Mouse (Mus musculus) thymus, adult 18-20 months (tissue): ENCODE measurements around the gene Adamtsl2.

Experiments used
- DNase-seq, 2 experiments: peaks; one replicate each; pipeline ENCODE4 v3.0.0; 2022; ENCODE audit warnings: mixed read lengths in 2 of 2

Adamtsl2 gene

DNA sequence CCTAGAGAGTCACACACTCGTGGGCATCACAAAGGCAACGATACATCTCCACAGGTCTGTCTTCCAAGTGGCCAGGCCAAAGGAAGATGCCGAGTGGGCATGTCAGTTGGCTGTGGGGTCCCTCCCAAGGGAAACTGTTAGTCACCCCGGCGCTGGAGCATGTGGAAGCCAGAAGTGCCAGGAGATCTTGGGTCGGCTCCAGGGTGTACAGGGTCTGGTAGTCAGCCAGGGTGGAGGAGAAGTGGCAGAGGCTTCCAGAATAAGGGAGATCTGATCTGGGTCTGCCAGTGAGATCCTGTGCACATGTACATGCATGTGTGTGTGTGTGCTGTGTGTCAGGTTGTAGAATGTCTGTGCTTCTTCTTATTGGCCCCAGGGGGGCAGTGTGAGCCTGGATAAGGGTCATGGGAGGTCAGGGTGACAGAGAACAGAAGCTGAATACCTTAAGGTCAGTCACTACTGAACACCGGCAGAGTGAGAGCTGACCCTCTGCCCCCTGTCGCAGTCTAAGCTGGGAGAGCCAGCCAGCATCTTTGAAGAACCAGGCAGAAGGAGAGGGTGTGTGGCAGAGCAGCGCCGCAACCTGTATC lies 1.4 kb upstream of the Adamtsl2 start:
- peak in 1 of 2 experiments; percentile 29 for DNase-seq

DNA sequence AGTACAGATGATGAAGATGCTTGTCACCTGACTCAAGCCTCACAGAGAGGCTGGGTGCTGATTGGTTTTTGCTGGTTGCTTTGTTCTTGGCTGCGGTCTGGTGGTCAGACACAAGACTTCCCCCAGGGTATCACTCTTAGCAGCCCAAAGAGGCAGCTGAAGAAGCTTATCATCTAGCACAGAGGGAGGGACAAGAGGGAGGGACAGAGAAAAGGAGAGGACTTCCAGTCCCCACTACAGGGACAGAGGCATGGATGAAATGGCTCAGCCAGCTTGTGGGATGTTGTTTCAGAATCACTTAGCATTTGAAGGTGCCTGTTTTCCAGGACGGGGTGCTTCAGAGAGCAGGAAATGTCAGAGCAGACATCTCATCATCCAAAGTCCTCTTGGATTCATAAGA lies 867 bp upstream of the Adamtsl2 start:
- no peak for DNase-seq

DNA sequence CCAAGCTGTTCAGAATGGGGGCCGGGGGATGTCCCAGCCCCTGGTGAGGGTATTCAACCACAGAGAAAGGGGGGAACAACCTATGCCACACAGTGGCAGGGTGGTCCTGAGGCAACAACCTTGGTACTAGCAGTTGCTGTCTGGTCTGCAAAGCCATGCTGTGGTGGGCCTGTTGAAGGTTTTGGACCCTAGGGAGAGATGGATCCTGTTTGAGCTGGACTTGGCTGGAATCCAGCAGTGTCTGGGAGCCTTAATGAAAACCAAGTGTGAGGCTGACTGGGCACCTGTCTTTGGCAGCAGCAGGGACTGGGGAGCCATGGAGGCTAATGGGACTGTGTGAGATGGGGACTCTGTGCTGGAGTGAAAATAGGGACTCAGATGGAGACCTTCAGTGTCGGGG lies 470 bp downstream of the Adamtsl2 start:
- DNase-seq, result no peak

DNA sequence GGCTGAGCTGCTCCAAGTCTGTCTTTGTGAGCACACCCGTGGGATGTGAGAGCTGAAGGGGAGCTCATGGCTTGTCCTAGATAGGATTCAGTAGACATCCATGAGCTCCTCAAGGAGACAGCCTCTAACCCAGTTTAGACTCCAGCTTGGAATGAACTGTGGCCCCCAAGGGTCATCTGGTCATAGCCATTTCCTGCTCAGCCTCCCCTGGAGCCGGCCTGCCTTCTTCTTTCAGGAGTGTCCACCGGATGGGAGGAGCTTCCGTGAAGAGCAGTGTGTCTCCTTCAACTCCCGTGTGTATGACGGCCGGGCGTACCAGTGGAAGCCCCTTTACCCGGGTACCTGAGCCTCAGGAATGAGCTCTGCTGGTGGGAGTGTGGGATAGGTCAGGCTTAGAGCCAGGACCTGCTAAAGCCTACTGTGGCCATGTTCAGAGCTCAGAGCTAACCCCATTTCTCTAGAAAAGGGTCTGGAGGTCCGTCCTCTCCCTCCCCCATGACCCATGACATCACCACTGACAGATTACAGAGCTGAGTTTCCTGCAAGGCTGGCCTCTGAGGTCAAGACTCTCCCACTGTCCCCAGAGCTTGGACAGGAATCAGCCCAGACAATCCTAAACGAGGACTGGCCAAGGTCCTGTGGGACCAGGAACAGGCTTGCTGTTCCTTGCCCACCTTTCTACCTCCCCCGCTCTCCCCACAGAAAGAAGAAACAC lies 4.7 kb downstream of the Adamtsl2 start:
- DNase-seq, result no peak

DNA sequence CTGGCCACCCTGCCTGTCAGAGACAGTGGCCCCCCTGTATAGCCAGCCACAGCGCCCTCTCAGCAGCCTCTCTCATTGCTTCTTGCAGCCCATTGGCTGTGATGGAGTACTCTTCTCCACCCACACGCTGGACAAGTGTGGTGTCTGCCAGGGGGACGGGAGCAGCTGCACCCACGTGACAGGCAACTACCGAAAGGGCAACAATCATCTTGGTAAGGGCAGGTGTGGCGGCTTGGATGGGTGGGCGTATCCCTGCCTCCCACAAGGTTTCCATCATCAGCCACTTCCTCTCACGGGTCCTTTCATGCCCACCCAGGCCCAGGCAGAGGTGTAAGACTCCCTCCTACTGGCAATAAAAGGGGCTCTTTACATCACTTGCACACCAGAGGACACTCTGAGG lies 5.8 kb downstream of the Adamtsl2 start:
- DNase-seq, result peak; percentile 44 to 69

DNA sequence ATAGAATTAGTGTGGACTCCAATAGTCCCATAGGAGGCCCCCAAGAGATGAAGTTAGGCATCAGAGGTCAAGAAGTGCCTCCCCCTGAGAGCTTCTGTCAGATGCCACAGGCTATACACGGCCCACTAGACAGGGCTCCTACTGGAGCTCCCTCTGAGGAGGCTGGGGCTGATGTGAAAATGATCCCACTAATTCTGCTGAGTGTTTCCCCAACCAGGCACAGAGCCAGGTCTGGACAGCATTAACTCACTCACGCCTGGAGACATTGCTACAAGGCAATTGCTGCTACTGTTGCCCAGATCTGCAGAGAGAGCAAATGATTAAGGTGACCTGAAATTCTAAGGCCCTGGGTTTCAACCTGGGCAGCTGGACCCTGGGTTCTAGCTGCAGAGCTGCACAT lies 6.6 kb downstream of the Adamtsl2 start:
- DNase-seq, result no peak

DNA sequence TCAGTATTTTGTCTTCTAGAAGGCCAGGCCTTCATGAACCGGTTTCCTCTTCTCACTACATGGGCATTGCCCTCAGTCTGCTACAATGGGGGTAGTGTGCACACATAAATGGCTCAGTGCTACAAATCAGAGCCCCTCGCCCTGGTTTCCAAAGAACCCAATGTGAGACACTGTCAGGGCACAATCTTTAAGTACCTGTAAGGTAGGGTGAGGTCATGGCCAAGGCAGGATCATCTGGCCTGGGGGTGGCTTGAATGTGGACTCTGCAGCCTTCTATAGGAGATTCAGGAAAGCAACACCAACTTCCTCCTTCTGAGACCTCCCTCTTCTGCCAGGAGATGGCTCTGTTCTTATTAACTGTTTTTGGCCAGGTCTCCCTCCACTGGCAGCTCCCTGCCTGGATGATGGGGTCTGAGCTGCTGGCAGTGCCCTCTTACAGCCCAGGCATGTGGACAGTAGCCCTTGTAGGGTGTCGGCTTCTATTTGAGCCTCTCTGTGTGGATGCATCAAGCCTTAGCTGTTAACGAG lies 7.4 kb downstream of the Adamtsl2 start:
- DNase-seq, result no peak

DNA sequence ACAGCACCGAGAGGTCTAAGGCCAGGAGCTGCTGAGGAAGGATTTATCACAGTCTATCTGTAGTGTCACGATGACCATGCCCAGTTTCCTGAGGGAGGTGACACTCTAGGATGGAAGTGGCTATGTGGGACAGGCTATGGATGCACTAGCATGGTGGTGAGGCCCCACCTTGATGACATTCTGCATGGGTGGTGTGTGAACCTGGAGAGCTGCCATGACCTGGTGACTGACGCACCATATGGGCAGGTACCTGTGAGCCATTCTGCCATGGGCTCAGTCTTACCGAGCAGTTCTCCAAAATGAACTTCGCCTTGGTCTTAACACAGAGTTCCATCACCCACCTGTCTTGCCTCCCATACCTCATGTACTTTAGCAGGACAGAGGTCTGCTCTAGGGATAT lies 8.4 kb downstream of the Adamtsl2 start:
- no peak for DNase-seq

DNA sequence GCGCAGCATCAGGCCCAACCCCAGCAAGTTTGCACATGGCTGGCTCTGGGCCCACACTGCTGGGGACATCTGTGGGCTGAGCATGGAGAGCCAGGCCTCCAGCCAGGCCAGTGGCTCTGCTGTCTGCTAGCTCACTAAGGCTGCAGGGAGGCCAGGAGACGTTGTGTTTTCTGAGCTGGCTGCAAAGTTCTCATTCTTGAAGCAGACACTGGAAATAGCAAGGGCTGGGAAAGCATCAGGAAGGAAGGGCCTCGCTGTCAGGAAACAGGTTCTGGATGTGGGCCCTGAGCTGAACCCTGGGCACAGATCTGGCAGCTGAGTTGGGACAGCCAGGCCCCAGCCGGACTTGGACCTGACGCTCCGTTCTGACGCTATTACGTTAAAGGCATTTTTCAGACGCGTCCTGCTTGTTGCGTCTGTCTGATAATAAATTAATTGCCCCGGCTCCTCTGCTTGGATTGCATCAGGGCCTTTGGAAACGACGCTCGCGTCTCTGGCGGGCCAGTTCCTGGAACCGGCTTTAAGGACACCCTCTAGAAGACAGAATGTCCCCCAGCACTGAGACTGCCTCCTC lies 9.0 kb downstream of the Adamtsl2 start:
- no peak for DNase-seq

DNA sequence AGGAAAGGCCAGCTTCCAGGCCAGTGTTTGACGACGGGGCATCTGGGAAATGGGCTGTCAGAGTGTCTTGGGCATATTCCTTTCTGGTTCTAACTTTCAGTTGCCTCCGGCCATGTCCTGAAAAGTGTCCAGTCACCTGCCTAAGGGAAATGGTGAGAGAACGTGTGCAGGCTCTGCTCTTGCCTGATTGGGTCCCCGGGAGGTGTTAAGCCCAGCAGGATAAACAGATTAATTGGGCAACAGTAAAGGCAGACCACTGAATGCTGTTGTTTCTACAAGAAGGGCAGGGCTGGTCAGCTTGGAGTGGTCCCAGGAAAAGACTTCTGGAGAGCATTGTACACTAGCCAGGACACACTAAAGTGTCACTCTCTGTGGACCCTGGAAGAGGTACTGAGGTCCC lies 9.5 kb downstream of the Adamtsl2 start:
- no peak for DNase-seq

DNA sequence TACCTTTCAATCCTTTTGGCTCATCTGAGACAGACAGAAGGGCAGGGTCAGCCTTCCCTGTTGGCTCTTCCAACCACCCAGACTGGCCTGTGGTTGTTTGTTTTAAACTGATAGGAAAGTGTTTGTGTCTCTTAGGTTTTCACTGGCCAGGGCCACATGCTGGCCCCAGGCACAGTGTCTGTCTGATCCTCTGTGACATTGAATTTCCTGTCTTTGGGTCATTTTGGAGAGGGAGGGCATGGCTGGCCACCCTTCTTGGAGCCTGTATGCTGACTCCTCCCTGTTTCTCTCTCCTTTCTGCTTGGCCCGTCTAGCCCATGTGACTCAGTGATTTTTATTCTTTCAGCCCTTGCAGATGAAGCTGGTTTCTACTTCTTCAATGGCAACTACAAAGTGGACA lies 10.1 kb downstream of the Adamtsl2 start:
- no peak for DNase-seq

DNA sequence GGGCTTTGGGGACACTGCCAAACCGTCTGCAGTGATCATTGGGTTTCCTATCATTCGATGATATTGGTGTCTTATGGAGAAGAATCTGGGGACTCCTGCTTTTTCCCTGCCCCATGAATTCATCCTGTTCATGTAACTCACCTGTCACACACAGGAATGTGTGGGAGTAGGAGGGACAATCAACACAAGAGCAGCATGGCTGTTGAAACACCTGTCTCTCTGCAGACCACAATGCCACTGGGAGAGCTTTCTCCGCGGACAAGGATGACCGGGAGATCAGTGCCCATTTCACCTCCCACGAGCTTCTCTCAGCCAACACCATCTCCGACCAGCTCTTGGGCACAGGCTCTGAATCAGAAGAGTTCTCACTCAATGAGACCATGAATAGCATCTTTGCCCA lies 16.0 kb downstream of the Adamtsl2 start:
- no peak for DNase-seq

DNA sequence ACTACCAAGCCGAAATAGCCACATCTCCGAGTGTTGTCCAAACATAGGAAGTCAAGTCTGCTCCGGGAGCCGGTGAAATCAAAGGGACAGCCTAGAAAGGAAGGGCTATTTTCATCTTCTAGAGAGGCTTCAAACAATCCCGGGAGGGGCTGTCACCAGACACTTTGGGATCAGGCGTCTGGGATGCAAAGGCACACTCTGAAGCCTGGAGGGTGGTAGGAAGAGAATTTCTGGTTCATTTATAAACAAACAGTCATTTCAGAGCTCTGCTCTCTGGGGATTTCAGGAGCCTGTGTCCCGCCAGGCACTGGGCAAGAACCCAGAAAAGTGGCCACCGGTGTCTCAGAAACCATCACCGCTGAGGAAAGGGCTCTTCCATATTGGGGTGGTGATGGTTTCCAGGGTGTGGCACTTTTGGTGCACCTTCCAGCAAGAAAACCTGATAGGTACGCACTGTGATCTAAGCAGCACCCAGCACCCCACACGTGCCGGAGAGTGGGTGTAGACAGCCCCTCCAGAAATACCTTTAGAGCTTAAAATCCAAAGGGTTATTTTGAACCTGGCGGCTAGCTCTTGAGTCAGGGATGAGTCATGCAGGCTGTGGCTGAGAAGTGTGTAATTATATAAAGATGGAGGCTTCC lies 17.3 kb downstream of the Adamtsl2 start:
- DNase-seq, result no peak

DNA sequence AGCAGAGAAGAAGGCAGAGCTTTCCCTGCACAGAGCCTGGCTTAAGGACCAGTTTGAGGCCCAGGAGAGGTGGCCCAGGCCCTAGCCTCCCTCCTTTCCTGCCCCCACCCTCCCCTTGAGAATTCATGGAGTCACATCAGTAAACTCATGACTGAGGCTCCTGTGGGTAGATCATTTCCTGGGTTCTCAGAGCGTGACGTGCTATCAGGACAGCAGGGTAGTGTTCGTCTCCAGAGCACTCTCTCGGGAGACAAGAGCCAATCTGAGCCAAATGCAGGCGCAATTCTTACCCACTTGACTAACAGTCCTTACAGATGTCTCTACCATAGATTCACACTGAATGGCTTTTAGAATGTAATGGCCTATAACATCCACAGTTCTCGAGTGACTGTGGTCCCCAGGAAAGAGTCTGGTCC lies 18.1 kb downstream of the Adamtsl2 start:
- no peak for DNase-seq

DNA sequence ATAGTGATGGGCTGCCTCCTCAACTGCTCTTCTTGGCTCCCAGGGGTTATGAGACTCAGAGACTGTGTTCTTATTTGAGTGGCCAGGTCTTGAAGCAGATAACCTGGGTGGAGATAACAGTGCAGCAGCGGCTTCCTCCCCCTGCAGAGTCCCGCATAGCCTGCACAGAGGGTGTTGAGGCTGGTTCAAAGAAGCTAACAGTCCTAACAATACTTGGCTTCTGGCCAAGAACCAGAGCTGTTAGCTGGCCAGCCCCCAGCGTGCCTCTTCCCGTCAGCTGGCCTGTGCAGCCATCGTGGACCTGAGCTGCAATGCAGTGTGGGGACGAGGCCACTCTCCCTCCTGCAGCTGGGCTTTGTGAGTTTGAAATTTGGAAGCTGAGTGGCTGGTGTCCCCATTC lies 18.6 kb downstream of the Adamtsl2 start:
- DNase-seq, result no peak

DNA sequence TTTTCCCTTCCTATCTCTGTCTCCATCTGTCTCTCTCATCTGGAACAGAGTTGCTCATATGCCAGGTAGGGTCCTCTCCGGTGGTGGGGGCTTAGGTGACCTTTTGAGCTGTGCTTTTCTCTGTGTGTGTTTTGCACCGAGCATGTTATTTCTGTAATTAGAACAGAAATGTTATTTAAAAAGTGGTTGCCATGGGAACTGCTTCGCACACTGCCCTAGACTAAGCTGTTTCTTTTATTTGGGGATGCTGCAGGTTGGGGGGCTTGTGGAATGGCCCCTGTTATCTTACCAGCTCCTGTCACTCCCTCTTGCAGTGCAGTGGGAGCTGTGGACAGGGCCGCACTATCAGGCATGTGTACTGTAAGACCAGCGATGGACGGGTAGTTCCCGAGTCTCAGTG lies 24.4 kb downstream of the Adamtsl2 start:
- no peak for DNase-seq

DNA sequence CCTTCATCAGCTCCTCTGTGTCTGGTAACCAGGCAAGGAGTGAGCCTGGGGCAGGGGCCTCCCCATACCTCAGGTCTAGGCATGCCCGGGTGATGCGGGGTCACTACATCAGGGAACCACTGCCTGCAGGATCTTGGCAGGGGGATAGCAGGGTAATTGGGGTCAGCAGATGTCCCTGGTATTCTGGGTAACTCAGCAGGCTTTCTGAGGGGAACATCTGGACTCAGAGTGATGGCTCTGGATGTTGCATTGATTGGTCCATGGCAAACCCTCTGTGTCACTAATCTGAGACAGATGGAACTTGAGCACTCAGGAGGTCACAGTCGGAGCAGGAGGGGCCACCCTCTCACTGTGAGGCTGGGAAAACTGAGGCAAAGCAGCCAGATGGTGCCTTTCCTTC lies 27.6 kb downstream of the Adamtsl2 start:
- DNase-seq, result no peak

DNA sequence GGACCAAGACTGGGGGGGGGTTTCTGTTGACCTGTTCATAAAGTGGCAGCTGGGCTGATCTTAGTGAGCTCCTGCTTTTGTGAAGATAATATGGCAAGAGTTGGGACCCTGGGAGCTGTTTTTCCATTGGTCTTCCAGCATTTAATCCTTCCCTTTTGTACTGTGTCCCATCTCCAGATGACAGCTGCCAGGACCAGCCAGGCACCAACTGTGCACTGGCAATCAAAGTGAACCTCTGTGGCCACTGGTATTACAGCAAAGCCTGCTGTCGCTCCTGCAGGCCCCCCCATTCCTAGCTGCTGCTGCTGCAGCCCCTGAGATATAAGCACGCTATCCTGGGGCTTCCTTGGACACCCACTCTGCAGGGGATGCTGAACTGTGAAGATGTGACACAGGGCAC lies 29.0 kb downstream of the Adamtsl2 start:
- no peak for DNase-seq

DNA sequence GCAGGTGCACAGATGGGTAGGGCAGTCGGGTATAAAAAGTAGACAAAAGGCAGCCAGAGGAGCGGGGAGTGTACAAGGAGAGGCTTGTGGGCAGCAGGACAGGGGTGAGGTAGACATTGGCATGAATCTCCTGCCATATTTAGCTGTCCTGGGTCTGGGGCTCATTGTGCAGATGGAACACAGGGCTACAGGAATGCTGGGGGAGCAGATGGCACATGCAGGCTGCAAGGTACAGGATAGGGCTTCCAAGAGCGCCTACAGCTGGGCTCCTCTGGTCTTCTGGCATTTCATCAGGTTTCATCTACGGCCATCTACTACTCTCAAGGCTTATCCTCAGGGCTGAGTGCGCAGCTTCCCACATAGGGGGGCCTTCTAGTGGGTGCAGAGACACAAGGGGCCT lies 29.9 kb downstream of the Adamtsl2 start:
- no peak for DNase-seq

DNA sequence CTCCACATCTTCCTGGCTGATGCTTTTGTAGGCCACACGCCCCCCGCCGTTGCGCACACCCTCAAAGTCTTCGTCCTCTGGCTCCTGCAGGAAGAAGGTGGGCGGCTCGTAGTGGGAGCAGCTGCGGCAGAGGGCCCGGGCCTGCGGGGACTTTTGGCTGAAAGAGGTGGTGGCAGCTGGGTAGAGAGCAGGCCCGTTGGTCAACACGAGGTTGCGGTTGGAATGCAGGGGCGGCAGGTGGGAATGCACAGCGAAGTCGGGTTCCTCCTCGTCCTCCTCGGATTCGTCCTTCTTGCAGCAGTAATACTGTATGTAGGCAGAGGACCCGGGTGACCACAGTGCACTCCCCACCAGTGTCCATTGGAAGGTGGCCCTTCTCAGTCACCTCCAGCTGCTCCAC lies 33.4 kb downstream of the Adamtsl2 start:
- DNase-seq, result no peak

DNA sequence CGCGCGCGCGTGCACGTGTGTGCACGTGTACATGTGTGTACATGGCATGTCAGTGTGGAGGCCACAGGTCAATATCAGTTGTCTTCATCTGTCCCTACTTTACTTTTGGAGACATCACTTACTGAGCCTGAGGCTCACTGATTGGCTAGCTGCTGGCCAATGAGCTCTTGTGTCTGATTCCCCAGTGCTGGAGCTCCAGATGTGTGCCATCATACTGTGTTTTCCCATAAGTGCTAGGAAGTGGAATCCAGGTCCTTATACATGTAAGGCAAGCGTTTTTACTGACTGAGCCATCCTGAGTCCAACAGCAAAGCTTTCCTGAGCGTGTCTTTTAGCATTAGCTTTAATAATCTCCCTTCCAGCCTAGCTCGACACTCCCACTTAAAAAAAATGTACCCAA lies 35.0 kb downstream of the Adamtsl2 start:
- no peak for DNase-seq

DNA sequence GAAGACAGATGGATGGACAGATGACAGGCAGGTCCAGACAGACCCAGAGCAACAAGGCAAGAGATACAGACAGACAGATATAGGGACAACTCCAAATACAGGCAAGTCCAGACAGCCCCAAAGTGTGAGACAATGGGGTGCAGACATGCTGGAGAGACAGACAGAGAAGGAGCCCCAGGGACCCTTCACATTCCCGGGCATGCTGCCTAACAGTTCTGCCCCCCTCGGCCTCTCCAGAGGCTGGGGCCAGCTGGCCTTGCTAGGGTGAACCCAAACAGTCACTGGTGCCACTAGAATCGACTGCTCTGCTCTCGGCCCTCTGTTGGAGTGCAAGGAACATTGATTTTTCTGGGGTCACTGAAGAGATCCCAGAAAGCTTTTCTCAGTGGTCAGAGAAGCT lies 39.3 kb downstream of the Adamtsl2 start:
- no peak for DNase-seq

DNA sequence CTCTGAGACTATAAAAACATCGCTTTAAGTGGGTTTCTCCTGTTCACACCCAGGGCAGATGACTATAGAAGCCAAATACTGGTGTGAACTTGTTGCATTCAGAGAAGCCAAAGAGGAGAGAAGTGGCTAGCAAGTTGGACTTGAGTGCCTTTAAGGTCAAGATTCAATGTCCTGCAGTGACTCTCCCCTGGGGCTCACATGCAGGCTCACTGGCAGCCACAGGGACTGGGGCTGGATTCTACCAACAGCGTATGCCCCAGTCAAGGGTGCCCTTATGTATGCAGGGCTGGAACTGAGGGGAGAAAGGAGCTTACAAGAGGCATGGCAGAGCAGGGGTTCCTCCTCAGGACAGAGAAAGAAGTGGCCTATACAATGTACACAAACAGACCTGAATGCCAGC lies 40.6 kb downstream of the Adamtsl2 start:
- DNase-seq, result no peak

DNA sequence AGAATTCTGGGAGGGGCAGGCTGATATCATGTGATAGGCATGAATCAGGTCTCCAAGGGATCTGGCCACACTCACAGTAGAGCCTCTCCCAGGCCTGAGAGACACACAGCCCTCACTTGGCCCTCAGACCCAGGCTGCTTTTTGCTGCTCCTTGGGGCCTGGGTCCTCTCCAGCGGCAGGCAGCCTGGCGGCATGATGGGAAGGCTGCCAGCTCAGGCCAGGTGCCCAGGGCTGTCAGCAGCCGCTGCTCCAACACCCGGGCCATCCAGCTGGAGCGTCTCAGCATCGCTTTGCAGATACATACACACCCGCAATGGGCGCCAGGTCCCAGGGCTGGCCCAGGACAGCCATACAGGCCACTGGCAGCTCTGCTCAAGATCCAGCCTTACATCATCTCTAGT lies 41.1 kb downstream of the Adamtsl2 start:
- peak; percentile 42 to 57 for DNase-seq
